Mouse (Mus musculus) bone marrow, adult 2 months (tissue): ENCODE measurements around the gene Mtnr1a.

Source experiments
- CTCF ChIP-seq: fragments of 200-500 bp; IDR thresholded peaks from 2 replicates; pipeline ENCODE4 v1.5.1; 2011; ENCODE audit warnings: low read length, control low read depth; ENCODE audit not compliant: control insufficient read depth, insufficient read depth
- POLR2A ChIP-seq: fragments of 200-500 bp; IDR thresholded peaks from 2 replicates; pipeline ENCODE4 v1.6.1; 2011; ENCODE audit warnings: low read depth, mild to moderate bottlenecking, control low read depth, low read length, borderline replicate concordance; ENCODE audit not compliant: control insufficient read depth

- no peak for TF ChIP-seq CTCF
- no peak for TF ChIP-seq POLR2A
Measured at GRCm38 (mm10) chr8:45052205-45052604, 16.7 kb upstream of the Mtnr1a start.
